Mouse (Mus musculus) v-Abl transformed pro-B cells (cell line): ENCODE measurements around the gene Olfm2.

Experiments used
- in situ Hi-C, 2 experiments: fragments of 400-800 bp; cut with MboI; formaldehyde crosslinking; loops; one replicate each; pipeline ENCODE4 v1.15.1; 2025; ENCODE audit not compliant: unreplicated experiment in 2 of 2

Olfm2 gene

DNA sequence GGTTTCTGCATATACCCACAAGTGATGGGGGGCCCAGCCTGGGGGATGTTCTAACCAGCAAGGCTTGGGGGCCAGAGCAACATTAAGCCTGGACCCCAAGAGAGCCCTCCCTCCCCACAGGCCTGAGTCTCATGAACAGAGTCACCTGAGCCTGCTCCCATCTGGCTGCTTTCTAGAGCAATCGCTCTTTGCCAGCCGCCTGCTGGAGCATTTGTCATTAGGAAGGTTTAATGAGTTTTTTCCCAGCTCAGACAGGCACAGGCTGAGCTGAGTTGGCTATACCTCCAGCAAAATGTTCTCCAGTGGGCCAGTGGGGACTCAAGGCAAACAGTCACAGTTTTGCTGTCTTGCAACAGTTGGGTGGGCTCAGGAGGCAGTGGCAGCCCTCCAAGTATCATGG, 81.8 kb downstream of the Olfm2 start:
- in situ Hi-C loops: no loop called here

- in situ Hi-C loops: no loop called here
Measured at GRCm38 (mm10) chr9:20663956-20664355, 82.2 kb downstream of the Olfm2 start.

DNA sequence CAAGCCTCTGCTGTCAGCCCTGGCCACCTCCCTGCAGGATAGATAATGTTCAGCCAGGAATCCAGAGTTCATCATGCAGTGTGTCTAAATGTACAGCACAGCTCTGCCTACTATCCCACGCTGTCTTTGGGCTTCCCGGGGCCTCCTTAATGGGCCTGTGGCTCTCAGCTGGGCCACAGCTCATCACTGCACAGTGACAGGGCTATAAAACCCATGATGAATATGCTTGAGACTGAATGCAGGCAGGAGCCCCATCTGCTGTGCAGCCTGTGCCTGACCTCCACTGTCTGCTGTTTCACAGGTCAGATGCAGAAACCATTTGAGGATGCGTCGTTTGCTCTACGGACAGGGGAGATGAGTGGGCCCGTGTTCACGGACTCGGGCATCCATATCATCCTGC, 83.3 kb downstream of the Olfm2 start:
- in situ Hi-C loops: no loop called here

DNA sequence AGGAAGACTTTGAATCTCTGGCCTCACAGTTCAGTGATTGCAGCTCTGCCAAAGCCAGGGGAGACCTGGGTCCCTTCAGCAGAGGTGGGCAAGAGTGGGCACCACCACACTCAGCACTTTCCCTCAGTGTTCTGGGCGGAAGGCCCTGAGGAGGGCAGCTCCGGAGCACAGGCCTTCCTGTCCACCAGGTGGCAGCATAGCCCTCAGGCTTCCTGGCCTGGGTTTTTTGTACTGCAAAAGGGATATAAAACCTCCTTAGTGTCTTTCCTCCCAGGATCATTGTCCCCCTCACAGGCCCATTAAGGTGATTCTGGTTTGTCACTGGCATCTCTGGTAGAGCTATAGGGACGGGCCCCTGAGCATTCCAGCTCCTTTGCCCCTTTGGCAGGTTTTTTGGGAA, 83.8 kb downstream of the Olfm2 start:
- in situ Hi-C loops: no loop called here

DNA sequence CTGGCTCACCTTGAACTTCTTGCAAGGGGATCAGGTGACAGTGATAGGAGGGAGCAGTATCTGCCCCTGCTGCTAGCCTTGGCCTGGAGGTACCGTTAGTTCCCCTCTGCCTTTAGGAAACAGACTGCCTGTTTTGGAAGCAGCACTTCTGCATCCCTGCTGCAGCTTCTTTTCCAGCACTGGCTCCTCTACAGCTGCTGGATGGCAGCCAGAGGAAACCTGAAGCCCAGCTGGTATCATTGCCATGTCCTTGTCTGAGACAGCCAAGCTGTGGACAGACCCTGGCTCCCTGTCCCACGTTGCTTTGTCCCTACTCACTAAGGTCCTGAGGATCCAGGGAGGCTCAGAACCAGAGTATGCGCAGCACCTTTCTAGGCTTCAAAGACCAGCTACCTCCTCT, 88.6 kb downstream of the Olfm2 start:
- in situ Hi-C loops: loop anchor here (5.0 to 10.0 kb wide), 5 partner anchors 53 to 193 kb away; partner anchors contain the start of genes Zfp426 (in 2 of the 2), Zfp26 (in 1 of the 2) and Zfp846 (in 1 of the 2)

DNA sequence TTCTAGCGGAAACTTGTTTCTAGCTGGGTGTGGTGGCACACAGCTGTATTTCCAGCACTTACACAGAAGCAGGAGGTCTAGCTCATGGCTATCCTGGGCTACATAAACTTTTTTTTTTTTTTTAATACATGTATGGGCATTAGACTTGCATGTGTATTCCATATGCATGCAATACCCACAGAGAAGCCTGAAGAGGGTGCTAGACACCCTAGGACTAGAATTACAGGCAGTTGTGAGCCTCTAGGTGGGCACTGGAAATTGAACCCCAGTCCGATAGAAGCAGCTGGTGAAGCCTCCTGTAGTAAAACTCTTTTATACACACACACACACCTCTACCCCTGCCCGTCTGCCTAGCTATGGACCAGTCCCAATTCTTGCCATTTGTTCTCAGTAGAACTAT, 92.3 kb downstream of the Olfm2 start:
- in situ Hi-C loops: loop anchor here (5.0 to 10.0 kb wide), 4 partner anchors 49 to 189 kb away; partner anchors contain the start of genes Zfp26 (in 1 of the 2), Zfp426 (in 1 of the 2) and Zfp846 (in 1 of the 2)

DNA sequence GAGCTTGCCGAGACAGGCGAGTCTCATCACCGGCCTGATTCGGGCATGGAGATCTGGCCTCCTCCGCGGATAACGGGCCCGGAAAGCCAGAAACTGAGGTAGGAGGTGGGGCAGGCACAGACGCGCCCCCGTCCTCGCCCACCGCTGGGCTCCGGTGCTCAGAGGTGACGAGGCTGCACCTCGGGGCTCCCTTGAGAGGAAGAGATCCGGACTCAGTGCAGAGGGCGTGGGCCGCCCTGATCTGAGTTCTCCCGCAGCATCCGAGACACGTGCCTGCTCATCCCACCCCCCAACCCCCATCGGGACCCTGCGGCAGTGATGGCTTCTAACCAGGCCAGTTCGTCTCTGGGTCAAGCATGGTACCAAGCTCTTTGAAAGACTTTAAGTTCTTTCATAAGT, 93.9 kb downstream of the Olfm2 start:
- in situ Hi-C loops: loop anchor here (5.0 to 10.0 kb wide), 4 partner anchors 47 to 187 kb away; partner anchors contain the start of genes Zfp26 (in 1 of the 2), Zfp426 (in 1 of the 2) and Zfp846 (in 1 of the 2)

DNA sequence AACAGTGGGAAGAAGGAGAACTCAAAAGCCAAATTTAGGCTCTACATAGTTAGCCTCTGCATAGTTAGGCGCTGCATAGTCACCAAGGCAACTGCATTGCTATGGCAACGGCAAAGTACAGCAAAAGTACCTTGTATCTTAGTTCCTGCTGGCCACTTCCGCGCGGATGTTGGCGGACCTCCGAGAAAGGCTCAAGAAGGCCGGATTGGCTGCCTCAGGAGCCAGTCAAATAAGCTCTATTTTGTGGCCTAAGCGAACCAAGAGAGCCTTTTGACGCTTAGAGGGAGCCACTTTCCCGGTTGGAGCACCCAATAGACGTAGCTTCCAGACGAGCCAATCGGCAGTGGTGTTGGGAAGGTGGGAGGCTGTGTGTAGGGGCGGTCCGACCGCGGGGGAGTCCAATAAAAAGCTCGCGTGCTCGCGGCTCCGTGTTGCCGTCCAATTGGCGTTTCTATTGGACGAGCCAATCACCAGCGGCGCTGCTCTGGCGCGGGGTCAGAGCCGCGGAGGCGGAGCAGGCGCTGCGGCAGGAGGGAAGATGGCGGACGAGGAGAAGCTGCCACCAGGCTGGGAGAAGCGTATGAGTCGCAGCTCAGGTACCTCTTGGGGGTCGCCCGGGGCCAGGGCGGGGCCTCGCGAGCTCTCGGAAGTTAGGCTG, 94.4 kb downstream of the Olfm2 start, which contains the start of gene Pin1:
TSS of gene Pin1 (plus strand) at position 494 of the 658 bp plus-strand sequence.
- in situ Hi-C loops: loop anchor here (5.0 to 10.0 kb wide), 4 partner anchors 47 to 187 kb away; partner anchors contain the start of genes Zfp26 (in 1 of the 2), Zfp426 (in 1 of the 2) and Zfp846 (in 1 of the 2)

- in situ Hi-C loops: loop anchor here (25.0 kb wide), 5 partner anchors 492 to 1817 kb away; partner anchors contain the start of genes Gm17545 (in 2 of the 2), Rp9 (in 2 of the 2), Cdc37 (in 1 of the 2) and Dnm2 (in 1 of the 2)
Measured at GRCm38 (mm10) chr9:20645121-20645520, 101.0 kb downstream of the Olfm2 start.

DNA sequence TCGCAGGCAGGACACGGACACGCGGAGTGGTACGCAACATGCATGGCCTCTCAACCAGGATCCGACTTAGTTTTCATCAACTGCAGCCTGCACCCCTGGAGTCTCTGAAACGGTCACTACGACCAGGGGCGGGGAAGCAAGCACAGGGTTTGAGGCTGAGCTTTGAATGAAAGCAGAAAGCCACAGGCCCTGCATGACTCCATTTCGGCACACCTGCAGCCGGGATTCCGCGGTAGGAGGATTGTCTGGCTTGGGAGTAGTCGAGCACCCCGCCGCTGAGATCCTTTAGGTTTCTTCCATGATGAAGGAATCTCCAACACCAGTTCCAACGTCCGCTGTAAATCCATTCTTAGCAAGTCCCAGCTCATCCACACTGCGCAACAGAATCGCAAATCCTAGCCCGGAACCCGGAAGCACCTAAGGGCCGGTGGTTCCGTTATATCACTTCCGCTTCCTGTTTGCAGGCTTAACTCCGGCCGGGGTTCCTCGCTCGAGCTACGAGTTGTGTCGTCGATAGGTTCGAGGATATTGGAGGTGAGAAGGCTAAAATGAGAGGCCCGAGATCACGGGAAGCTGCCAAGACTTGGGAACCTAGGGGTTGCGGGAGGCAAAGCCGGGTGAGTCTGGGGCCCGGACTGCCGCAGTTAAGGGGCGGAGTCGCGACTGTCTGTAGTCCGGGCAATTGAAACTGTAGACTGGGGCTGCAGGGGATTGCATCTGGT, 101.6 kb downstream of the Olfm2 start, which contains the start of gene Fbxl12:
TSS of gene Fbxl12 (minus strand) at position 408 of the 722 bp plus-strand sequence.
- in situ Hi-C loops: loop anchor here (25.0 kb wide), 5 partner anchors 493 to 1818 kb away; partner anchors contain the start of genes Gm17545 (in 2 of the 2), Rp9 (in 2 of the 2), Cdc37 (in 1 of the 2) and Dnm2 (in 1 of the 2)

- in situ Hi-C loops: loop anchor here (25.0 kb wide), 5 partner anchors 494 to 1819 kb away; partner anchors contain the start of genes Gm17545 (in 2 of the 2), Rp9 (in 2 of the 2), Cdc37 (in 1 of the 2) and Dnm2 (in 1 of the 2)
Measured at GRCm38 (mm10) chr9:20643781-20644180, 102.4 kb downstream of the Olfm2 start.

DNA sequence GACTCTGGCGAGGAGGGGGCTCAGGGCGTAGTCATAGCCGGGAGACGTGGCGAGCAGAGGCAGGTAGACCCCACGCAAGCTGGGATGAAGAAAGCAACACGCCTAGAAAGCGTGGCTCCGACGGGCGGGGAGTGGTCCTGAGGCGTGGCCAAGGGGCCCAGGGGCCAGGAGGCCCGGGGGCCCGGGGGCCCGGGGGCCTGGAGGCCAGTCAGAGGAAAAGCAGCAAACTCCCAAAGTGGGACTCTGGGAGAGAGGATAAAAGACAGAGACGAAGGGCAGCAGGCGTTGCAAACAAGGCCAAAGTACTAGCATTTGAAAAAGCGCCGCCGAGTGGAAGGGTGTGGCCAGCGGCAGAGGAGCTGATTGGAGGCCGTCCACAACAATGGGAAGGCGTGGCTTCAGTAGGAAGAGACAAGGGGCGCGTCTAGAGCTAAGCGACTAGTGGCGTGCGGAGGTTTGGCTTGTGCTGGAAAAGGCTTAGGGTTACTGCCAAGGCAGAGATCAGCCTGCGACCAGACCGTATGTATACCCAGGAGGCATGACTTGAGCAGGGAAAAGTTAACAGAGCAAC, 103.2 kb downstream of the Olfm2 start:
- in situ Hi-C loops: loop anchor here (25.0 kb wide), 5 partner anchors 494 to 1819 kb away; partner anchors contain the start of genes Gm17545 (in 2 of the 2), Rp9 (in 2 of the 2), Cdc37 (in 1 of the 2) and Dnm2 (in 1 of the 2)

DNA sequence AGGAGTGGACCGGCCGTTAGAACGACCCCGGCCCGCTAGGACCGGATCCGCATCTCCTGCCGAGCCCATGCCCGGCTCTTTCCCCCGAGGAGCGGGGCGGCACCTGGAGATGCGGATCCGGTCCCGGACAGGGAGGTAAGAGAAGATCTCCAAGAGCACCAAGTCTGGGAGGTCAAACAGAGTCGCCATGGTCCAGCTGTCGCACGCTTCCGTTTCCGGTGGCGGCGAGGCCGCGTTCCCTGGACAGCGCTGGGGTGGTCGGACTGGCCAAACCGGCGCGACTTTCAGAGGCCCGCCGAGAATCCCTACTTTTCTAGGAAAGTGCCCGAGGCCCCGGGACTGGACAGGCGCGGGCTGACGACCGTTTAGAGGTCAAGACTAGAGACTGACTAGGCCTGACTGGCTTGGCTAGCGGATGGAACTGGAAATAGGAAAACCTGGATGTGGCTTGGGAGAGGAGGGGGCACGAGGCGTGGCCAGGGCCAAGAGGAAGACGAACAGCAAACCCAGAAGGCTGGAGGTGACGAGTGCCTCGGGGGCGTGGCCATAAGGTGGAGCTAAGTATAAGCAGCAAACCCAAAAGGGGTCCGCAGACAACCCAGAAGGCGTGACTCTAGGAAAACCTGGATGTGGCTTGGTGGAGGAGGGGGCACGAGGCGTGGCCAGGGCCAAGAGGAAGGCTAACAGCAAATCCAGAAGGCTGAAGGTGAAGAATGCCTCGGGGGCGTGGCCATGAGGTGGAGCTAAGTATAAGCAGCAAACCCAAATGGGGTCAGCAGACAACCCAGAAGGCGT, 103.9 kb downstream of the Olfm2 start, which contains the start of gene Ubl5:
TSS of gene Ubl5 (plus strand) at position 778 of the 795 bp plus-strand sequence.
- in situ Hi-C loops: loop anchor here (25.0 kb wide), 5 partner anchors 495 to 1820 kb away; partner anchors contain the start of genes Gm17545 (in 2 of the 2), Rp9 (in 2 of the 2), Cdc37 (in 1 of the 2) and Dnm2 (in 1 of the 2)

GRCm38 (mm10) chr9:20641501-20641900, 104.6 kb downstream of the Olfm2 start:
- in situ Hi-C loops: loop anchor here (25.0 kb wide), 5 partner anchors 496 to 1821 kb away; partner anchors contain the start of genes Gm17545 (in 2 of the 2), Rp9 (in 2 of the 2), Cdc37 (in 1 of the 2) and Dnm2 (in 1 of the 2)

- in situ Hi-C loops: loop anchor here (10.0 to 25.0 kb wide), 6 partner anchors 245 to 1823 kb away; partner anchors contain the start of genes Gm17545 (in 2 of the 2), Rp9 (in 2 of the 2), Cdc37 (in 1 of the 2) and Dnm2 (in 1 of the 2)
Measured at GRCm38 (mm10) chr9:20639486-20639885, 106.7 kb downstream of the Olfm2 start.

DNA sequence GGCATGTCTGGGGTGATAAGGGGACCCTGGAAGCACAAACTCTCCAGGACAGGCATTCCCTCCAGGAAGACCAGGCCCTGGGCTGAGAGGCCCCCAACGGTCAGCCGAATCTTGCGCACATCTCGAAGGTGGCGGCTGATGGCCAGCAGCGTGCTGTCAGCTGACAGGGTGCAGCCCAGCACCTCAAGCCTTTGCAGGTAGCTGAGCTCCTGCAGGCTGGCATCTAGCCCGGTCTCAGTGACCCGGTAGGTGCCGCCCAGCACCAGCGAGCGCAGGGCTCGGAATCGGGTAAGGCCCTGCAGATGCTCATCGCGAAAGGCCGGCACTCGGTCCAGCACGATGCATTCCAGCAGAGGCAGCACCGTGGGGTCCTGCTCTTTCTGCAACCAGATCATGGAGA, 107.6 kb downstream of the Olfm2 start:
- in situ Hi-C loops: loop anchor here (10.0 to 25.0 kb wide), 6 partner anchors 246 to 1824 kb away; partner anchors contain the start of genes Gm17545 (in 2 of the 2), Rp9 (in 2 of the 2), Cdc37 (in 1 of the 2) and Dnm2 (in 1 of the 2)

- in situ Hi-C loops: loop anchor here (10.0 to 25.0 kb wide), 6 partner anchors 248 to 1826 kb away; partner anchors contain the start of genes Gm17545 (in 2 of the 2), Rp9 (in 2 of the 2), Cdc37 (in 1 of the 2) and Dnm2 (in 1 of the 2)
Measured at GRCm38 (mm10) chr9:20636790-20637189, 109.4 kb downstream of the Olfm2 start.

- in situ Hi-C loops: loop anchor here (10.0 to 25.0 kb wide), 6 partner anchors 249 to 1826 kb away; partner anchors contain the start of genes Gm17545 (in 2 of the 2), Rp9 (in 2 of the 2), Cdc37 (in 1 of the 2) and Dnm2 (in 1 of the 2)
Measured at GRCm38 (mm10) chr9:20636256-20636655, 109.9 kb downstream of the Olfm2 start.
